Mouse (Mus musculus) ZHBTc4 (cell line): Measurements from ENCODE around the gene Nfatc2.

Experiments
- DNase-seq: peaks from one replicate; pipeline ENCODE4 v3.0.0-alpha.2; 2011; ENCODE audit warnings: low read depth, low spot score

Nfatc2 gene

GRCm38 (mm10) chr2:168601491-168602386 lies at the start of gene Nfatc2:
Gene Nfatc2, minus strand, starts transcription at chr2:168601657.
- peak; percentile 77 for DNase-seq

GRCm38 (mm10) chr2:168648171-168648570 lies 46.7 kb upstream of the Nfatc2 start:
- DNase-seq = no peak

DNA sequence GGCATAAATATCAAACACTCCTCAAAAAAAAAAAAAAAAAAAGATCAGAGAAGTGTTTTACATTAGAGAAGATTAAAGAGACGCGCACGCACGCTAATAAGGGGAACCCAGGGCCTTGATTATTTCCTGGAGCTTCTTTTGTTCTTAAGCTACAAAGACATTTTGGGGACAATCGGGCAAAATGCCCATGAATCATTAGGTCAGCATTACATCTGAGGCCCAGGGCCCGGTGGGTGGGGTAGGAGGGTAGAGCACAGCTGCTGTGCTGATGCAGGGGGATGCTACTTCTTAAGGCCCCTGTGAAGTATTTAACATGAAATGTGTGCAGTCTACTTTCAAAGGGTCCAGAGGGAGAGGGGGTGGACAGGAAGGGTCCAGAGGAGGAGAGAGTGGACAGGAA lies 43.4 kb upstream of the Nfatc2 start:
- no peak for DNase-seq

- no peak for DNase-seq
Observed at GRCm38 (mm10) chr2:168643524-168644177, 42.2 kb upstream of the Nfatc2 start.

DNA sequence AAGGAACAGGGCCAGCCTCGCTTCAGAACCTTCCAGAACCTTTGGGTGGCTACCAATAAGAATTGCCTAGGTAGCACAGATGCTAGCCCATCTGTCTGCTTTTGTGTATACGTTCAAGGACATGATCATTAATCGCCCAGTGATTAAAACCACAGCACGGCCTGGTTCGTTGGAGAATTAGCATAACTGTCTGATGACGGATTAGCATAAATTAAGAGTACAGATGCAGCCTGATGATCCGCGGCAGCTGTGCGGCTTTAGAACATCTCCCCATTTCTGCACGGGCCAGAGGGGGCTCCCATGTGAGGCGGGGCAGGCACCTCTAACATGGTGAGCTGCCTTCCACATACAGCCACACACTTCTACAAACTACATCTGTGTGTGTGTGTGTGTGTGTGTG lies 40.7 kb upstream of the Nfatc2 start:
- DNase-seq = no peak

DNA sequence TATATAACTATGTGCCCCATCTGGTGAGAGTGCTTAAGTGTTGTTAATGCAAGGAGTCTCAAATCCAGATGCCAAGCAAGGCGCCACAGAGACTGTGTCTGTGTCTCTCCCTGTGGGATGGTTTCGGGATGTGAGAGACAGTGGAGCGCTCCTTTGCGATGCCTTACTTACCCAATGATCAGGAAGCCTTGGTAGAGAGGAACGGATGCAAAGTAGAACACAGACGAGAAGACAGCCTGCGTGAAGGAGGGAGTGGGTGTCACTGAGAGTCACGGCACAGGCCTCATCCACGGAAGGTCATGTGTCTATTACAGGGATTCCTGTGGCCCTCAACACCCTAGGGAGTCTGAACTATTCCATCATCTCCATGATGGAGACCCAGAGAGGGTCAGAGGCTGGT lies 39.0 kb upstream of the Nfatc2 start:
- no peak for DNase-seq

DNA sequence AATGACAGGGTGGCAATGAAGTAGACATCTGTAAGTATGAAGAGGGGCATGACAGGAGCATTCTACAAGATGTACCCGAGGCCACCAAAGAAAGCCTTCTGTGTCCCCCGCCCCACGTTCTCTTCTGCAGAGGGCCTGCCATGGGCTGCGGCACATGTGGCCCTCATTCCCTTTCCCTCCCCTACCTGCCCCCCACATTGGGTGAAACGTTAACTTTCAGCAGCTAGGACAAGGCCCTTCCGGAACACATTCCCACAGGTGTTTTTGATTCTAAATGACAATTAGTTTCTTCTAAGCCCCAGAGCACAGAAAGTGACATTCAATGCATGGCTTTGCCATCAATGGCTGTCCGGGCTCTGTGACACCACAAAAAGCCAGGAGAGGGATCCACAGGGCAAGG lies 33.4 kb upstream of the Nfatc2 start:
- DNase-seq = no peak

GRCm38 (mm10) chr2:168633301-168633816 lies 31.9 kb upstream of the Nfatc2 start:
- no peak for DNase-seq

DNA sequence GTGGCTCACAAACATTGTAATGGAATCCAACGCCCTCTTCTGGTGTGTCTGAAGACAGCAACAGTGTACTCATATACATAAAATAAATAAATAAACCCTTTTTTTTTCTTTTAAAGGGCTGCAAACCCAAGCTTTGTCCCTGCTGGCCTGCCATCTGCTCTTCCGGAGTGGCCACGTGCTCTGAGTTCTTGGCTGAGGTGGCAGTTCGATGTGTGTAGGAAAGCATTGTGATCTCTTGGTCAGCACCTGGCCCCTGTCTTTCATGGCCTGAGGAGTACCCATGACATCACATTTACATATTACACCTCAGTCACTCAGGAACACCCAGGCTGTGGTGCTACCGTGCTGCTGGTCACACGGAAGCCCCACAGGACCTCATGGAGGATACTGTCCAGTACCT lies 31.1 kb upstream of the Nfatc2 start:
- no peak for DNase-seq

DNA sequence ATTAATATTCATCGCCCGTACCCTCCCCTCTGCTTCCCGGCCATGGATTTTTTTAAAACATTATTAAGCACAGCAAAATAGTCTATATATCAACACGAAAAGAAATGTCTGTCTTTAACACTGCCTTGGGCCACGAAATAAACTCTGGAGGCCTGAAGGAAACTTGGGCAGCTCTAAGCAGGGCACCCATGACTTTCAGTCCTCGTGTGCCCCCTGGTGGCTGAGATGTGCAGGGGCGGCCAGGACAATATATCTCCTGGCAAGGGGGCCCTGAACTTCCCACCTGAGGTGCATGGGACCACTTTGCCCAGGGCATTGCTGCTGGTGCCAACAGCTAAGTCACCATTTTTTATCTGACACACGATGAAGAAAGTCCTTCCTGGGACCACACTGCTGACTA lies 27.3 kb upstream of the Nfatc2 start:
- DNase-seq = peak; percentile 82

GRCm38 (mm10) chr2:168627829-168628770 lies 26.6 kb upstream of the Nfatc2 start:
- no peak for DNase-seq

GRCm38 (mm10) chr2:168626385-168626784 lies 24.9 kb upstream of the Nfatc2 start:
- DNase-seq = no peak

- no peak for DNase-seq
Observed at GRCm38 (mm10) chr2:168625091-168625490, 23.6 kb upstream of the Nfatc2 start.

DNA sequence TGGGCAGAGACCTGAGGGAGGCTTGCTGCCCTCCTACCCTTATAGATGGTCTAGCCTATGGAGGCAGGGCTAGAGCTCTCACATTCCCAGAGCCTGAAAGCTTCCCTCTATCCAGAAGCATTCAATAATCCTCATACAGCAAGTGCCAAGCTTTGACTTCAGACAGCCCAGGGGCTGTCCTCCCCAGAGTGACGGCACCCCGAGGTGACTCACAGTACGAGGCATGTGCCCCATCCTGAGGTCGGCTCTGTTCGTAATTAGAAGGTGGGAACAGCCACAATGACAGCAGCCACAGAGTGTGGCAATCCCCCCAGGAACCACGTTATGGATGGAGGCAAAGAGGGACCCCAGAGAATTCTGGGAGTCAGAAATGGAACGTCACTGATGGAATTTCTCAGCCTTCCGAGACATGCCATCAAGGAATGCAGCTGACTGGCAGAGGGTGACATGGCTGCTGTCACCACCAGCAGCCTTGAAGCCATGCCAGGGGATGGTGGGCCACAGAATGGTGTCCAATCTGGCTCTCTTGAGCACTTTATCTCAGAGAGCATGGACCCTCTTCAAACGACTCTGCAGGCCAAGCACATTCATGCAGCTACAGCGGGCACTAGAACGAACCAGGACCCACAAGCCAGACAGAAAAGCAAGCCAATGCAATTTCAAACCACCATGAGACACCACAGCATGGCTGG lies 19.8 kb upstream of the Nfatc2 start:
- no peak for DNase-seq

GRCm38 (mm10) chr2:168618205-168618717 lies 16.8 kb upstream of the Nfatc2 start:
- no peak for DNase-seq

GRCm38 (mm10) chr2:168615160-168615559 lies 13.7 kb upstream of the Nfatc2 start:
- no peak for DNase-seq

DNA sequence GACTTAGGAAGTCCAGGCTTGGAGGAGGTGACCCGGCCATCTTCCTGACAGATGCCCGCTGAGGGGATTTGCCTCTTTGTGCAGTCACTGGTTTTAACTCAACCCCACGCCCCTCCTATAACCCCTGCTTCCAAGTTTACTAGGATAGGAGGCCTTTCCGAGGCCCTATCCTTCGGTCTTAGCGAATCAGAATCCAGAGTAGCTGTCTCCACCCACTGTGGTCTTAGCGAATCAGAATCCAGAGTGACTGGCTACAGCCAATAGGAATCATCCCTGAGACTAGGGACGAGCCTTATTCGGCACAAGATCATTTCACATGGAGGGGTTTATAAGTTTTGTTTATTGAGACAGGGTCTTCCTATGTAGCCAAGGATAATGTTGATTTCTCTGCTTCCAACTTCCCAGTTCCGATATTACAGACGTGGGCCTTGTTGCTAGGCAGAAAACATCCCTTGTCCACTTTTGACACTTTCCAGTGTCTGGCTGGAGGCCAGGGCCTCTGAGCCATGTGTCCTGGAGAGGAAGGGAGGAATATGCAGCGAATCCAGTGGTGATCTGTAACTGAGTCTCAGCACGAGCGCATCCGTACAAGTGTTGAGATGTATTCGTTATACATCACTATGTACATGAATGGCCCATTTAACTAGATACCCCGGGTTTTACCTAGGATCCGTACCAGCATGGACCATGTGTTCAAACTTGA lies 12.9 kb upstream of the Nfatc2 start:
- DNase-seq = peak; percentile 73

- peak; percentile 61 for DNase-seq
Observed at GRCm38 (mm10) chr2:168613092-168613880, 11.8 kb upstream of the Nfatc2 start.

DNA sequence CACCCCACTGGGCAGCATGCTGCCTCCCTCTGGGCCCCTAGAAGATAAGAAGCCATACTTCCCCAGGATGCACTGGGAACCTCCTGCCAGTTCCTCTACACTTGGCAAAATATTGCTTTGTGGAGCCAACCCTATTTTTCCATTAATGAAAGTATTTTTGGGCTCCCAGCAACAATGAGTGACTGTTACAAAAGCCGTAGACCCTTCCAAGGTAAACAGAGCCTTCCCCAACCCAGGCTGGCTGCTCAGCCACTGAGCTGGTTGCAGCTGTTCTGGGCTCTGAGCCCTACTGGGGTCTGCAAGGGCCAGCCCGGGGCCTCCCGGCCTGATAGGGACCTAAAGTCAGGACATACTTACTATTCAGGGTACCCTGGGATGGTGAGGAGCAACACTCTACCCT lies 9.5 kb upstream of the Nfatc2 start:
- DNase-seq = no peak
